Mouse (Mus musculus) lung, postnatal 4 days (tissue): ENCODE results near the gene Prr3.
"Not testable (repeated sequence)": the region's sequence is repeated elsewhere in the genome, so short reads cannot be mapped to it uniquely, and the experiment has no call there.

Experiments used
- DNase-seq, 2 experiments: peaks; one replicate each; pipeline ENCODE4 v3.0.0; 2021

The Prr3 gene

GRCm38 (mm10) chr17:35979401-35980362, at the start of gene Prr3, which contains the start of gene Gnl1:
Prr3 (minus strand) TSS chr17:35980236.
Gnl1 (plus strand) TSS chr17:35979851.
- DNase-seq: peak; percentile 93

- no peak for DNase-seq
Observed at GRCm38 (mm10) chr17:36028879-36029619, 49.0 kb upstream of the Prr3 start.

GRCm38 (mm10) chr17:36027663-36028062, 47.6 kb upstream of the Prr3 start:
- no peak for DNase-seq

- no peak for DNase-seq
Observed at GRCm38 (mm10) chr17:36025901-36026300, 45.9 kb upstream of the Prr3 start.

- DNase-seq: no peak
Observed at GRCm38 (mm10) chr17:36025197-36025596, 45.2 kb upstream of the Prr3 start.

- peak; percentile 39 to 52 for DNase-seq
Observed at GRCm38 (mm10) chr17:36023710-36024654, 43.9 kb upstream of the Prr3 start.

- DNase-seq: no peak
Observed at GRCm38 (mm10) chr17:36022922-36023321, 42.9 kb upstream of the Prr3 start.

GRCm38 (mm10) chr17:36022098-36022497, 42.1 kb upstream of the Prr3 start:
- no peak for DNase-seq

- no peak for DNase-seq
Observed at GRCm38 (mm10) chr17:36021309-36021708, 41.3 kb upstream of the Prr3 start.

GRCm38 (mm10) chr17:36020191-36021073, 40.4 kb upstream of the Prr3 start, which contains the start of gene H2-T24:
H2-T24 (minus strand) TSS chr17:36020560.
- peak; percentile 84 to 88 for DNase-seq

GRCm38 (mm10) chr17:36019519-36019918, 39.5 kb upstream of the Prr3 start:
- no peak for DNase-seq

GRCm38 (mm10) chr17:36018979-36019378, 38.9 kb upstream of the Prr3 start:
- peak; percentile 25 to 48 for DNase-seq

GRCm38 (mm10) chr17:36017046-36017445, 37.0 kb upstream of the Prr3 start:
- DNase-seq: no peak

GRCm38 (mm10) chr17:36014977-36015376, 34.9 kb upstream of the Prr3 start:
- DNase-seq: no peak

GRCm38 (mm10) chr17:36004409-36004808, 24.4 kb upstream of the Prr3 start:
- DNase-seq: not testable (repeated sequence)

GRCm38 (mm10) chr17:36003331-36003730, 23.3 kb upstream of the Prr3 start:
- no peak for DNase-seq

- no peak for DNase-seq
Observed at GRCm38 (mm10) chr17:36001966-36002365, 21.9 kb upstream of the Prr3 start.

GRCm38 (mm10) chr17:36001121-36001897, 21.3 kb upstream of the Prr3 start:
- no peak for DNase-seq

GRCm38 (mm10) chr17:36000349-36000748, 20.3 kb upstream of the Prr3 start:
- DNase-seq: no peak

- no peak for DNase-seq
Observed at GRCm38 (mm10) chr17:35999356-35999755, 19.3 kb upstream of the Prr3 start.
